Mouse (Mus musculus) bone marrow macrophage, adult 2 months (primary cell): ENCODE data around the gene Ptcd1.

Experiments used
- CTCF ChIP-seq: IDR thresholded peaks from 2 replicates; pipeline ENCODE4 v1.5.1; 2012; ENCODE audit warnings: low read depth, mild to moderate bottlenecking, low read length, moderate library complexity
- POLR2A ChIP-seq: IDR thresholded peaks from 2 replicates; pipeline ENCODE4 v1.6.1; 2012; ENCODE audit warnings: mild to moderate bottlenecking, low read depth, low read length, borderline replicate concordance

DNA sequence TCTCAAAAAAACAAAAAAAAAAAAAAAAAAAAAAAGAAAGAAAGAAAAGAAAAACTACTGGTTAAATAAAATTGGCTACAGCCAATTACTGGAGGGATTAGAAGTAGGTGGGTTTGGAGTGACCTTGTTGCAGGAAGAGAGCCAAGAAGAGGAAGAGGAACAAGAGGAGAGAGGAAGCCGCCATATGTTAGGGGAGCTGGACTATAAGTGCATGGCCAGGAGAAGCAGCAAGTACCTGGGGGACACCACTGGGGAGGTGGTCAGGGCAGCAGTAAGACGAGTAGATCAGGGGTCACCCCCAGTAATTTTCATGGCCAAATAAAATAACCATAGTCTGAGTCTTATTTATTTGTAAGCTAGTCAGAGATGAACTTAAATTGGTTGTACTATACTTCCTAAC, 18.3 kb upstream of the Ptcd1 start:
- no peak for TF ChIP-seq CTCF
- TF ChIP-seq POLR2A: no peak
